Mouse (Mus musculus) heart, adult 2 months (tissue): ENCODE data around the gene Sept5.

Source experiments
- CTCF ChIP-seq: fragments of 200-600 bp; IDR thresholded peaks from 2 replicates; pipeline ENCODE4 v1.8.1; 2022; ENCODE audit warnings: antibody characterized with exemption, mild to moderate bottlenecking, moderate library complexity
- EP300 ChIP-seq: fragments of 200-500 bp; IDR thresholded peaks from 2 replicates; pipeline ENCODE4 v1.6.1; 2011; ENCODE audit warnings: low read depth, low read length, control low read depth; ENCODE audit not compliant: insufficient read depth

- TF ChIP-seq CTCF (no peak), EP300 (no peak)
Observed at GRCm38 (mm10) chr16:18645329-18645728, 15.6 kb upstream of the Sept5 start.
